Comparison of ENCODE assay signal across 8 mouse cellular contexts in the genomic region with DNA sequence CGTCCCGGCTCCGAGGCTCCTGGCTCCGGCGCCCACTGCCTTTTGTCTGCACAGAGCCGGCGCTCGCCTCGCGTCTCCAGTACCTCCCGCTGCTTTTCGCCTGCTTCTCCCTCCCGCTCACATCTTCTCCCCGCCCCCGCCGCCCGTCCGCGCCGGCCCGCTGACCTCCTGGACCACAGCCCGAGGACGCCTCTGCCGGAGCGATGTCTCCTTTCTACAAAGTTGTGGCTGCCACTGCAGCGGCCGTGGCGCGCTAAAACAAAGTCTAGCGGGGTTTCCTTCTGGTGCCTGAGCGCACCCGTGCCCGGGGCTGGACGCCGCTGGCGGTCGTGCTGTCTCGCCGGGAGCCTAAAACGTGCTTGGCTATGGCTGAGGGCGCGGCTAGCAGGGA. TPM values are rescaled to one million over a fixed set of nuclear protein-coding genes. Genes with fewer than 3 reads are reported as not detected.
DNase-seq lines count a peak whose midpoint lies in the region; ATAC-seq and TF ChIP-seq lines count a peak whose summit lies in the region.

No protein-coding gene starts in this region.

- DNase-seq in cerebellum, adult 2 months = peak in 1 of 2 experiments; percentile 84
- DNase-seq in cerebellum, adult 11-12 months = no peak
- DNase-seq in T-cell, adult 2 months (ENCODE audit: low spot score) = peak; percentile 16
- DNase-seq in heart, postnatal 25 days (ENCODE audit: low spot score) = peak; percentile 56
- DNase-seq in kidney, postnatal 4 days = peak; percentile 83 to 88
- peak; percentile 61 for DNase-seq in lung, postnatal 25 days (ENCODE audit: low spot score)

- intact Hi-C loops in heart, postnatal 25 days (cut with DNase I) = loop anchor here (10.0 kb wide), 1 partner anchor 169 kb away; no protein-coding TSS in a partner anchor

- peak overlapping the region; percentile 62 for H3K4me3 ChIP-seq in cerebellum, adult 2 months (replicated peaks; ENCODE audit: insufficient read depth, low read depth, low read length)
- peak overlapping the region; percentile 73 for H3K4me3 ChIP-seq in forebrain, embryonic 12.5 days (replicated peaks)
- peak overlapping the region; percentile 79 for H3K4me3 ChIP-seq in stomach, embryonic 15.5 days (replicated peaks)

- ATAC-seq in forebrain, embryonic 12.5 days (ENCODE audit: low FRiP score) = peak; percentile 62; the same call in 1 of the 2 replicates
- ATAC-seq in stomach, embryonic 15.5 days (ENCODE audit: insufficient read depth, low FRiP score, low read depth) = peak; percentile 63

- no peaks in the 10 kb centered on the region for H3K27me3 ChIP-seq in cerebellum, adult 2 months (ENCODE audit: control insufficient read depth, insufficient read depth, low read length)
- H3K27me3 ChIP-seq in forebrain, embryonic 12.5 days = peaks cover 11% of the 10 kb centered on the region; the same call in 1 of the 2 replicates
- no peaks in the 10 kb centered on the region for H3K27me3 ChIP-seq in stomach, embryonic 15.5 days (replicated peaks)

- peak overlapping the region; percentile 97 for H3K4me2 ChIP-seq in forebrain, embryonic 12.5 days
- peak overlapping the region; percentile 99 for H3K4me2 ChIP-seq in stomach, embryonic 15.5 days

- TF ChIP-seq POLR2A in cerebellum, adult 2 months (IDR thresholded peaks at IDR 0.05; ENCODE audit: borderline replicate concordance, insufficient read depth, low read length) = no peak

- H3K9ac ChIP-seq in forebrain, embryonic 12.5 days = peak overlapping the region; percentile 73
- H3K9ac ChIP-seq in stomach, embryonic 15.5 days = peak overlapping the region; percentile 54

- H3K9me3 ChIP-seq in forebrain, embryonic 12.5 days = no peaks in the 10 kb centered on the region
- H3K9me3 ChIP-seq in stomach, embryonic 15.5 days = no peaks in the 10 kb centered on the region

- 1% methylated on average over 40 of the region's 42 CpGs for WGBS in cerebellum, adult 2 months
- WGBS in forebrain, embryonic 12.5 days = under 1% methylated on average over 40 of the region's 42 CpGs
- 1% methylated on average over 41 of the region's 42 CpGs for WGBS in stomach, embryonic 15.5 days

- H3K4me1 ChIP-seq in cerebellum, adult 2 months (ENCODE audit: control insufficient read depth, insufficient read depth, low read length) = no peaks in the 10 kb centered on the region; the same call in 1 of the 2 replicates
- H3K4me1 ChIP-seq in forebrain, embryonic 12.5 days = peaks cover 9% of the 10 kb centered on the region
- H3K4me1 ChIP-seq in stomach, embryonic 15.5 days = 0 out of 2 replicates have a peak, but pooled peaks cover 8% of the 10 kb centered on the region

- H3K27ac ChIP-seq in cerebellum, adult 2 months (ENCODE audit: insufficient read depth, low read length) = no peak overlapping the region
- peak overlapping the region; percentile 73 for H3K27ac ChIP-seq in forebrain, embryonic 12.5 days
- H3K27ac ChIP-seq in stomach, embryonic 15.5 days = peak overlapping the region; percentile 81

- no peaks in the 10 kb centered on the region for H3K36me3 ChIP-seq in forebrain, embryonic 12.5 days (replicated peaks)
- H3K36me3 ChIP-seq in stomach, embryonic 15.5 days = no peaks in the 10 kb centered on the region

- no peak for TF ChIP-seq CTCF in cerebellum, adult 2 months (IDR thresholded peaks at IDR 0.05; ENCODE audit: borderline replicate concordance, insufficient read depth, low read depth, low read length)

RNA-seq across cellular contexts. Expression of gene Plcl1, which starts 0.3 kb away (rescaled TPM):
- polyA plus RNA-seq in cerebellum, adult 2 months (2012; rRNA removed) = 10.2 and 12.2 TPM in 2 replicates
- 4.2 and 4.4 TPM in 2 replicates for polyA plus RNA-seq in forebrain, embryonic 12.5 days (2016; fragmentation: Nextera tagmentation; extraction: Ambion mirVana)
- total RNA-seq in heart, postnatal 25 days (2021) = 1 to 10 TPM; 3.8 to 6.1 TPM
- polyA plus RNA-seq in stomach, embryonic 15.5 days (2015; fragmentation: Nextera tagmentation; extraction: Ambion mirVana) = 2.5 and 2.6 TPM in 2 replicates

RNA-seq across cellular contexts. Expression of gene Boll, which starts 42.7 kb away (rescaled TPM):
- not detected in 2 replicates for polyA plus RNA-seq in cerebellum, adult 2 months (2012; rRNA removed)
- polyA plus RNA-seq in forebrain, embryonic 12.5 days (2016; fragmentation: Nextera tagmentation; extraction: Ambion mirVana) = 0.36 and 0.50 TPM in 2 replicates
- total RNA-seq in heart, postnatal 25 days (2021) = not detected
- polyA plus RNA-seq in stomach, embryonic 15.5 days (2015; fragmentation: Nextera tagmentation; extraction: Ambion mirVana) = 0.26 and 0.32 TPM in 2 replicates
